Mouse (Mus musculus) lung, adult 2 months (tissue): ENCODE measurements around the gene Sumo2. TPM values are rescaled to one million over a fixed set of nuclear protein-coding genes. Genes with fewer than 3 reads are reported as not detected.
A peak's percentile ranks its signal among the peaks of the same experiment; 100 is the strongest.
"Not testable (repeated sequence)": the region's sequence is repeated elsewhere in the genome, so short reads cannot be mapped to it uniquely, and the experiment has no call there.

Experiments used
- DNase-seq: peaks from one replicate; pipeline ENCODE4 v3.0.0; 2022
- H3K4me1 ChIP-seq: fragments of 200-500 bp; 2 replicates; pipeline ENCODE4 v1.6.1; 2011; ENCODE audit warnings: low read length; ENCODE audit not compliant: control insufficient read depth, insufficient read depth
- H3K4me3 ChIP-seq: fragments of 200-500 bp; replicated peaks from 2 replicates; pipeline ENCODE3; 2011; ENCODE audit warnings: low read depth, mild to moderate bottlenecking, control low read depth, low read length; ENCODE audit errors: extremely low read depth
- CTCF ChIP-seq: fragments of 200-500 bp; IDR thresholded peaks from 2 replicates; pipeline ENCODE4 v1.5.1; 2011; ENCODE audit warnings: mild to moderate bottlenecking, low read length, control low read depth; ENCODE audit not compliant: insufficient read depth
- POLR2A ChIP-seq: fragments of 200-500 bp; IDR thresholded peaks from 2 replicates; pipeline ENCODE4 v1.6.1; 2011; ENCODE audit warnings: low read depth, mild to moderate bottlenecking, control low read depth, low read length, borderline replicate concordance; ENCODE audit errors: extremely low read depth
- WGBS: fragments of 180-500 bp; shearing (Covaris S2); methylation state at CpG from one replicate; pipeline ENCODE4 v1.1.7; 2018; 5-methylcytosine and 5-hydroxymethylcytosine counted together
- polyA plus RNA-seq: library from polyadenylated mRNA; depleted of rRNA; stranded (reverse); fragments of >200 nt; gene quantifications from 2 replicates; pipeline ENCODE4 v1.2.3, GENCODE M21; 2012

Gene Sumo2
- polyA plus RNA-seq, 1 experiment, result 67.9 TPM

GRCm38 (mm10) chr11:115552783-115553182 lies 16.7 kb upstream of the Sumo2 start:
- no peak for DNase-seq
- Histone ChIP-seq H3K4me1 (no peaks in the 10 kb centered on the region), H3K4me3 (no peak overlapping the region)
- TF ChIP-seq POLR2A (no peak), CTCF (0 out of 2 replicates have a peak, but pooled peaks have one; percentile 7)
- WGBS, result 57% methylated on average over 4 of the region's 4 CpGs

- Histone ChIP-seq H3K4me1 (no peaks in the 10 kb centered on the region), H3K4me3 (no peak overlapping the region)
- 46% methylated on average over 4 of the region's 4 CpGs for WGBS
- no peak for DNase-seq
- TF ChIP-seq POLR2A (no peak), CTCF (no peak)
Observed at GRCm38 (mm10) chr11:115543571-115543970, 7.5 kb upstream of the Sumo2 start.

GRCm38 (mm10) chr11:115538045-115538444 lies 2.0 kb upstream of the Sumo2 start:
- no peak for DNase-seq
- peaks cover 3% of the 10 kb centered on the region for H3K4me1 ChIP-seq
- 54% methylated on average over 2 of the region's 2 CpGs for WGBS

GRCm38 (mm10) chr11:115536856-115537568 lies 936 bp upstream of the Sumo2 start:
- 83% methylated on average over 10 of the region's 10 CpGs for WGBS
- Histone ChIP-seq H3K4me1 (peaks cover 3% of the 10 kb centered on the region), H3K4me3 (no peak overlapping the region)
- DNase-seq, result no peak
- no peak for TF ChIP-seq POLR2A
- TF ChIP-seq CTCF, result no peak

More at GRCm38 (mm10) chr11:115538045-115538444, 2.0 kb upstream of the Sumo2 start:
- H3K4me3 ChIP-seq, result no peak overlapping the region
- no peak for TF ChIP-seq CTCF
- no peak for TF ChIP-seq POLR2A

- H3K4me3 ChIP-seq, result peak overlapping the region; percentile 63
- H3K4me1 ChIP-seq, result peaks cover 3% of the 10 kb centered on the region
- peak; percentile 54 for DNase-seq
- TF ChIP-seq CTCF (no peak), POLR2A (no peak)
- WGBS, result under 1% methylated on average over 79 of the region's 84 CpGs
Observed at GRCm38 (mm10) chr11:115535401-115536037, 557 bp downstream of the Sumo2 start.

- Histone ChIP-seq H3K4me1 (peaks cover 3% of the 10 kb centered on the region), H3K4me3 (peak overlapping the region; percentile 63)
- DNase-seq, result no peak
- TF ChIP-seq POLR2A (no peak), CTCF (no peak)
- WGBS, result under 1% methylated on average over 11 of the region's 11 CpGs
Observed at GRCm38 (mm10) chr11:115534759-115535371, 1.2 kb downstream of the Sumo2 start.

- H3K4me3 ChIP-seq, H3K4me1 ChIP-seq, DNase-seq: not testable (repeated sequence)
- 84% methylated on average over 3 of the region's 3 CpGs for WGBS
Observed at GRCm38 (mm10) chr11:115526446-115526845, 9.6 kb downstream of the Sumo2 start.

- H3K4me1 ChIP-seq, result no peaks in the 10 kb centered on the region
- H3K4me3 ChIP-seq, result no peak overlapping the region
- no peak for DNase-seq
- no peak for TF ChIP-seq CTCF
- no peak for TF ChIP-seq POLR2A
- 70% methylated on average over 2 of the region's 2 CpGs for WGBS
Observed at GRCm38 (mm10) chr11:115522703-115523102, 13.4 kb downstream of the Sumo2 start.

- Histone ChIP-seq H3K4me3 (no peak overlapping the region), H3K4me1 (no peaks in the 10 kb centered on the region)
- no peak for DNase-seq
- 88% methylated on average over 2 of the region's 2 CpGs for whole genome bisulfite sequencing
- no peak for TF ChIP-seq POLR2A
- no peak for TF ChIP-seq CTCF
Observed at GRCm38 (mm10) chr11:115522238-115522637, 13.8 kb downstream of the Sumo2 start.

GRCm38 (mm10) chr11:115521080-115521479 lies 15.0 kb downstream of the Sumo2 start:
- 82% methylated on average over 4 of the region's 4 CpGs for WGBS
- no peak for DNase-seq
- no peak overlapping the region for H3K4me3 ChIP-seq
- H3K4me1 ChIP-seq, result no peaks in the 10 kb centered on the region
- TF ChIP-seq CTCF (no peak), POLR2A (no peak)
